Mouse (Mus musculus) liver, embryonic 14.5 days (tissue): ENCODE data around the gene Rdh7.

Experiments used
- CTCF ChIP-seq: IDR thresholded peaks from 2 replicates; pipeline ENCODE4 v1.5.1; 2016; ENCODE audit warnings: antibody characterized with exemption, low read depth, control low read depth
- EP300 ChIP-seq: IDR thresholded peaks from 2 replicates; pipeline ENCODE4 v1.6.1; 2016; ENCODE audit warnings: antibody characterized with exemption, low read depth

DNA sequence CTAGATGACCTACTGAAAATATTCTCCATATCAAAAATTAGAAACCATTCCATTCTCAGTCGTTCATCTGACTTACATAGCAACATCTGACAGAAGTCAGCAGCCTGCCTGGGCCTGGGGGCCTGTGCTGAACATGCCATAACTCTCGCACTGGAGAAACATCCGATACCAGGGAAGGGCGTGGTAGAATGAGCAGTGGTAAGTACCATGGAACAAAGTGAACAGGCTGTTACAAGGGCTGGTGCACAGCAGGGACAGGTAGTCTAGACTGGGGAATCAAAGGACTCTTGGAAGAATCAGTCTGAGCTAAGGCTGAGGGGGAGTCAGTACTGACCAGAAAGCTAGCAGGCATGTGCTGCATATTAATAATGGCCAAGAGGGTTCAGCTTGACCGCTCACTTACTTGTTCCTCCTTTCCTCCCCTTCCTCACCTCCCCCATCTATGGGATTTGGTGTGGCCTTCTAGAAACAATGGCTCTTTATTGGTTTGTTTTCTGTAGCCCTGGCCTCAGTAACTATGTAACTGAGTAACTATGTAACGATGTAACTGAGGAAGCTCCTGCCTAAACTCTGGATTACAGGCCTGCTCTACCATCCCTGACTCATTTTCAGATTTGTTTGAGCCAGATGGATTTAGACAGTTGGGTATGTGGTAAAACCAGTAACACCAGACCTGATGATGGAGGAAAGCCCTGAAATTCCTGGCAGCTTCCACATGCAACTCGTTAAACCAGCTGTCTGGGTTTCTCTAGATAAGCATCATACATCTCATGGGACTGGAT is 36.2 kb upstream of the Rdh7 start:
- TF ChIP-seq CTCF (no peak), EP300 (no peak)
